Mouse (Mus musculus) cerebellum, adult 11 months (tissue): ENCODE data around the gene Opa1.

ENCODE experiments used
- DNase-seq: peaks from one replicate; pipeline ENCODE4 v3.0.0; 2022

The Opa1 gene

GRCm38 (mm10) chr16:29693025-29693682, 114.0 kb downstream of the Opa1 start:
- no peak for DNase-seq

- DNase-seq, result no peak
Observed at GRCm38 (mm10) chr16:29693791-29694419, 114.8 kb downstream of the Opa1 start.

GRCm38 (mm10) chr16:29694420-29694959, 115.4 kb downstream of the Opa1 start:
- no peak for DNase-seq
